Mouse (Mus musculus) left cerebral cortex, adult 2 months (tissue): ENCODE data around the gene H2-DMa. TPM values are rescaled to one million over a fixed set of nuclear protein-coding genes. Genes with fewer than 3 reads are reported as not detected.

Experiments
- DNase-seq, 2 experiments: peaks; one replicate each; pipeline ENCODE4 v3.0.0; 2021 to 2022; ENCODE audit warnings: low spot score in 2 of 2, mixed read lengths in 1 of 2; ENCODE audit errors: extremely low spot score in 1 of 2
- H3K27ac ChIP-seq: fragments of 200-600 bp; 2 replicates; pipeline ENCODE4 v1.8.1; 2022
- H3K4me3 ChIP-seq: fragments of 200-600 bp; 2 replicates; pipeline ENCODE4 v1.8.1; 2022
- CTCF ChIP-seq: fragments of 200-600 bp; IDR thresholded peaks from 2 replicates; pipeline ENCODE4 v1.8.1; 2022; ENCODE audit warnings: antibody characterized with exemption, mild to moderate bottlenecking, moderate library complexity
- intact Hi-C: fragments of 180-260 bp; cut with DNase I; formaldehyde crosslinking; loops from one replicate; pipeline ENCODE4 v1.15.1; 2025
- total RNA-seq, 2 experiments: library from RNA; stranded (reverse); gene quantifications; 2 replicates each; pipeline ENCODE4 v1.2.3; 2021

H2-DMa gene
- total RNA-seq, 2 experiments from 2014 or later: 23.3 to 28.2 TPM

DNA sequence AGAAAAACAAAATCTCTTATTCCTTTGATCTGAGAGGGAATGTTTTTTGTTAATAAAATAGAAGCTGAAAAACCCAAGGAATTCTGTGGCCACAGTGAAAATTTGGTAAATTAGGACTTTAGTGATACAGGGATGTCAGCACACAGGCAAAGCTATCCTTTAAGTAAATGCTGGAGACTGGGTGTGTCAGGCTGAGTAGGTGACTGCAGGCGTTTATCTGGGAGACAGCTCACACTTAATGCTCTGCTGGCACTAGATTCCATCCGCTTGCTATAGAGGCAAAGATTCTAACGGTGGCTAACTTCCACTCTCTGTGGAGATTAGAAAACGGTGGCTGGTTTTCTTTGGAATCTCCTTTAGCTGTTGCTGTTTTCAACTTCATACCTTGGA, 51.1 kb downstream of the H2-DMa start:
- TF ChIP-seq CTCF: no peak
- DNase-seq: no peak
- intact Hi-C loops: loop anchor here (1.0 to 2.0 kb wide), 5 partner anchors 34 to 240 kb away; no protein-coding TSS in a partner anchor

DNA sequence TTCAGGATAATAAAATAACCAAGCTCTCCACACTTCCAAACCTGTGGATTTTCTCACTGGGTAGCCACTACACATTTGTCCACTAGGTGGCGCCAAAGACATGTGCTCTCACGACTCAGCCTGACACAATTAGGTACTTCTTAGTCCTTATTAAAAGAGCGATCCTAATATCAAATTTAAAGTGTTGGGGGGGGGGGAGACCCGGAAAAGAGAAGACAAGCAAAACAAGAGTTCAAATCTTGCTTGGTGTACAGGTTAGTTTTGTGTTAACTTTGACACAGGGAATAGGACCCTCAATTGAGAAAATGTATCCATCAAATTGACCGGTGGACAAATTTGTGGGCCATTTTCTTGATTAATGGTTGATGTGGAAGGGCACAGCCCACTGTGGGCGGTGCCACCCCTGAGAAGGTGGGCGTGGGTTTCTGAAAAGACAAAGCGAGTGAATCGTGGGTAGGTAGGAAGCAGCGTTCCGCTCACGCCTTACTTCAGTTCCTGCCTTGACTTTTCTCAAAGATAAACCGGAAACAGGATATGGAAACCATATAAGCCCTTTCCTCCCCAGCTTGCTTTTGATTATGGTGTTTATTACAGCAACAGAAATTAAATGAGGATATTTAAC, 51.6 kb downstream of the H2-DMa start:
- intact Hi-C loops: loop anchor here (1.0 to 2.0 kb wide), 5 partner anchors 33 to 240 kb away; no protein-coding TSS in a partner anchor
- peak; percentile 73 to 80 for DNase-seq
- Histone ChIP-seq H3K27ac (no peak overlapping the region), H3K4me3 (no peak overlapping the region)
- peak; percentile 91 for TF ChIP-seq CTCF

More for the DNA sequence above, 51.1 kb downstream of the H2-DMa start:
- Histone ChIP-seq H3K4me3 (no peak overlapping the region), H3K27ac (no peak overlapping the region)

DNA sequence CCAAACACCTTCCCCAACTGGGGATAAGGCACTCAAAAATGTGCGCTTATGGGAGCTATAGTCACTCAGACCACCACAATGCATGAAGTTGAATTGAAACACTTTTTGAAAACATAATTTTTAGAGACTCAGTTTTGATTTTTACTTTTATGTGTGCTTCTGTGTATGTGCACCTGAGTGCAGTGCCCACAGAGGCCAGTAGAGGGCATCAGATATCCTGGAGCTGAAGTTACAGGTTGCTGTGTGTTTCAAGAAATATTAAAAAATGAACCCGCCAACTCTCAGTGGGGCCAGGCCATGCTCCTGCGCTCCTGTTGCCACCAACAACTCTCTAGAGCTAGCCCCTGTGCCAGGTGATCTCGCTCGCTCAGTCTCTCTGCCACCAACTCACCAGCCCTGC, 53.2 kb downstream of the H2-DMa start:
- peak; percentile 17 for TF ChIP-seq CTCF
- intact Hi-C loops: no loop called here
- no peak overlapping the region for H3K27ac ChIP-seq
- H3K4me3 ChIP-seq: no peak overlapping the region
- DNase-seq: no peak

DNA sequence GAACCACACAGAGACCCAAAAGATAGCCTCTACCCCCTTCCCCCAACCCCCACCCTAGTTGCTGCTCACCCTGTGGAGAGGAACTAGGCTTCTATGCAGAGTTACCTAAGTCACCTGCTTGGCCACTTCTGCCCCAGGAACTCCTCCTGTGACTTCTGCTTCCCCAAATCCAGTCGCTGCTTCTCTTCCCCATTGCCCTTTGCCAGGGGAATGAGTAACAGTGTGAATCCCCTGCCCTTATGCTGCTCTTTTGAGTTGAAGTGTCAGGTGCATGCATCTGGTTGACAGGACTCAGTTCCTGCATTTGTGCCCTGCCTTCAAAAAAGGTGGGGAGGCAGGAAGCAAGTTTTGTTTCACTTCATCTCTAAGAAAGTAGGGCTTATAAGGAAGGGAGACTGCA, 54.7 kb downstream of the H2-DMa start:
- DNase-seq: no peak
- H3K27ac ChIP-seq: no peak overlapping the region
- H3K4me3 ChIP-seq: no peak overlapping the region
- TF ChIP-seq CTCF: no peak
- intact Hi-C loops: no loop called here

DNA sequence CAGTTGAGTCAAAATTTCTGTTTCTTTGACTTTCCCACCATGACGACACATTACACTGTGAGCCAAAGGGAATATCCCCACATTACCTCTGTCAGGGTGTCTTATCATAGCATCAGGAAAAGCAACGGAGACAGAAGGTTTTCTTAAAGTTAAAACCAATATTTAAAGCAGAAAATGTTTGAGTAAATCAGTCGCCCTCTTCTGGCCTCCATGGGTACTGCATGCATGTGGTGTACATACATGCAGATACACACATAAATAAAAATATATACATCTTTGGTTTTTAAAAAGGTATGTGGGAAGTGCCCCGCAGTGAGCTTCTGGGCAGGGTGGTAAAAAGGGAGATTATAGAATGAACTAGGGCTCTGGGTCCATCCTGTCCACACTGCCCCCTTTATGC, 57.8 kb downstream of the H2-DMa start:
- intact Hi-C loops: no loop called here
- TF ChIP-seq CTCF: peak; percentile 29
- DNase-seq: no peak
- Histone ChIP-seq H3K27ac (no peak overlapping the region), H3K4me3 (no peak overlapping the region)

DNA sequence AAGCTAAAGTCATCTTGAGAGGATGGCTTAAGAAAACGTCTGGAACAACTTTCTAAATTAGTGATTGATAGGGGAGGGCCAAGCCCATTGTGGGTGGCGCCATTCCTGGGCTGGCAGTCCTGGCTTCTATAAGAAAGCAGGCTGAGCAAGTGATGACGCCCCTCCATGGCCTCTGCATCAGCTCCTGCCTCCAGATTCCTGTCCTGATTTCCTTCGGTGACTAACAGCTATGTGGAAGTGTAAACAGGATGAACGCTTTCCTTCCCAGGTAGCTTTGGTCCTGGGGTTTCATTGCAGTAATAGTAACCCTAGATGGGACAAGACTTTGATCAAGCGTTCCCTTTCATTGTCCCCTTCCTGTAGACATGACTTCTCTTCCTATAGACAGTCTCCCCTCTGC, 59.7 kb downstream of the H2-DMa start:
- Histone ChIP-seq H3K4me3 (no peak overlapping the region), H3K27ac (no peak overlapping the region)
- intact Hi-C loops: no loop called here
- TF ChIP-seq CTCF: no peak
- no peak for DNase-seq

DNA sequence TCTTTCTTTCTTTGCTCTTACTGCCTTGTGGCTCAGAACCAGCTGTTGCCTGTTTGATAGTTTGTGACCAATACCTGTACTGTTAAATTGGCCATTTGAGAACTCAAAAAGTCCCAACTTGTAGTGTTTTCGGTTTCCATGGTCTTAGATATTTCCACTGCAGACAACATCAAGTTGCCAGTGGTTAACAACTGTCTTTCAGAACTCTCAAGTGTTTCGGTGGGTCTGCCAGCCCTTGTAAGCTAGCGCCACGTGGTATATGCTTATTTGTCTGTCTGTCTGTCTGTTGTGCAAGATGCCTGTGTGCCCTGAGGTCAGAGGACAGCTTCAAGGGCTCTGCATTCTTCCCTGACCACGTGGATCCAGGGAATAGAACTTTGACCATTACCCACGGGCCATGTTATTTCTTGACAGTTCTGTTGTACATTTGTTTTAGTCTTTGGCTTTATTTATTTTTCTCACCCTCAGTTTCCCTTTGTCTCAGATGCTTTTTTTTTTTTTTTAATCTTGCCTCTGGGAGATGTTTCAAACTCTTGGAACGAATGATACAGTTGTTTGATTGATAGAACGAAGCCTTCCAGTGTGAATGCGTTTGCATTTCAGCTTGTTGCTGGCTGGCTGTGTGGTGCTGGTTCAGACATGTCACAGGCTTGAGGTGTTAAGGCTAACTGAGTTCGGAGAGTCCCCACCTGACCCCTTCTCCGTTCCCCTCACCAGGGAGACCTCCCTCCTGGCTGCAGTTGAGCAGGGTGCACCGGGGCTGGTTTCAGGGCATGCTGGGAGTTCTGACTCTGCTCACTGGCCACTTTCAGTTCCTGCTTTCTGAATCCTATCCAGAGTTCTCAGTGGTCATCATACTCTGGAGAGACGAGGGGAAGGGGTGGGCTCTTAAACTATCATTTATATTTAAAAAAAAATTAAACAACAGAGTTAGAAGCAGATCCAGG, 60.8 kb downstream of the H2-DMa start:
- intact Hi-C loops: no loop called here
- no peak overlapping the region for H3K27ac ChIP-seq
- H3K4me3 ChIP-seq: no peak overlapping the region
- no peak for TF ChIP-seq CTCF
- DNase-seq: no peak

DNA sequence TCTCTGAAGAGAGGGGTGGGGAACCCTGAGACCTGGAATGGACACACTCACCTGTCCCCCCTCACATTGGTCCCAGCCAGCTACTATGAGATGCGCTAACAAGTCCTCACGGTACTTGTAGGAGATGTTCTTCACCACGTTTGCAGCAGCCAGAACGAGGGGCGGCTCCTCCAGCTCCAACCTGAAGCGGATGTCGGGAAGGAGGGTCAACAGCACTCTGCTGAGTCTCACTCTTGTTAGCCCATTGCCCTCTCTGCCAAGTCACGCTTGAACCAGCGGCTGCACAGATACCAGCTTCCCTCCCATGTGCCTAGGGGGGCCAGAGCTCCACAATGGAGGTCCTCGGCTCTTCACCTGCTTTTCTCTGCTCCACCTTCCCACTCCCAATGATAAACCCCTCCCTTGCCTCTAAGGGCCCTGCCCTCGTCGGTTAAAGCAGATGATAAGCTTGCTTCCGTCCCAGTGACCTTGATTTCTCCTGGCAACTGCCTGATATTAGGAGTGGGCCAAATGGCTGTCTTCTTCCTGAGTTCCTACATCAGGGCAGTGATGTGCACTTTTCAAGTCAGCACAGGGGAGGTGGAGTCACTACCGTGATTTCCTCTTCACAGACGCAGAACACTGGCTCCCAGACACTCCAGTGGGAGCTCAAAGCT, 64.4 kb downstream of the H2-DMa start:
- Histone ChIP-seq H3K27ac (no peak overlapping the region), H3K4me3 (no peak overlapping the region)
- no peak for DNase-seq
- TF ChIP-seq CTCF: no peak
- intact Hi-C loops: no loop called here

DNA sequence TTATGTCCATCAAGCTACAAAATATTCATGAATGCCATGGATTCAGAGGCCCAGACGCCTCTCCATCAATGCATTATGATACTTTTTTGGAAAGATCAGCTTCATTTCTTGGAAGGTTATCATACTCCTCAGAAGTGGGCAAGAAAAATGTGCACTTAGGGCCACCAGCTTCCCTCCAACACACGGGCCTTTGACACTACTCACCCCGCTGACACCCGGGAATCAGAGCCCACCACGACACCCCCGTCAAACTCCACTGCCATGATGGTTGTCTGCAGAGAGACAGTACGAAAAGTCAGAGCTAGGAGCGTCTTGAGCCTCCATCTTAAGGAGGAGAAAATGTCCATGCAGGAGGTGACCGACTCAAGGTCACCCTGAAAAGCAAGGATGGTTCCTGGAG, 66.2 kb downstream of the H2-DMa start:
- no peak for TF ChIP-seq CTCF
- no peak for DNase-seq
- Histone ChIP-seq H3K27ac (no peak overlapping the region), H3K4me3 (no peak overlapping the region)
- intact Hi-C loops: no loop called here

DNA sequence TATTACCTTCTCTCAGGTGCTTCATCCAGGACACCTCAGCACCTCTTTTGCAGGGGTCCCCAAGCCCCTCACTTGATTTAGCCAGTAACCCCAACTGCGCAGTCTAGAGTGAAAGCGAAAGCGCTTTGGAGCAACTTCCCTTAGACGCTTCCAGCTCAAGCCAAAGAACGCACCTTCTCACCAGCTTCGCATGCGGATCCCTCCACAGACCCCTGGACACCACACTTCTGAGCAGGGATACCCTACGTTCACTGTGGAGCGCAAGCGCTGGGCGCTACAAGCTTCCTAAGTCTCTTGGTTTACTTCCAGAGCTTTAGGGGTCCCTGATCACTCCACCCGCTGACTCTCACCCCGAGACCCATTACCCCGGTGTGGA, 67.5 kb downstream of the H2-DMa start:
- no peak for DNase-seq
- Histone ChIP-seq H3K4me3 (peak overlapping the region; percentile 68), H3K27ac (peak overlapping the region; percentile 42)
- no peak for TF ChIP-seq CTCF
- intact Hi-C loops: no loop called here

DNA sequence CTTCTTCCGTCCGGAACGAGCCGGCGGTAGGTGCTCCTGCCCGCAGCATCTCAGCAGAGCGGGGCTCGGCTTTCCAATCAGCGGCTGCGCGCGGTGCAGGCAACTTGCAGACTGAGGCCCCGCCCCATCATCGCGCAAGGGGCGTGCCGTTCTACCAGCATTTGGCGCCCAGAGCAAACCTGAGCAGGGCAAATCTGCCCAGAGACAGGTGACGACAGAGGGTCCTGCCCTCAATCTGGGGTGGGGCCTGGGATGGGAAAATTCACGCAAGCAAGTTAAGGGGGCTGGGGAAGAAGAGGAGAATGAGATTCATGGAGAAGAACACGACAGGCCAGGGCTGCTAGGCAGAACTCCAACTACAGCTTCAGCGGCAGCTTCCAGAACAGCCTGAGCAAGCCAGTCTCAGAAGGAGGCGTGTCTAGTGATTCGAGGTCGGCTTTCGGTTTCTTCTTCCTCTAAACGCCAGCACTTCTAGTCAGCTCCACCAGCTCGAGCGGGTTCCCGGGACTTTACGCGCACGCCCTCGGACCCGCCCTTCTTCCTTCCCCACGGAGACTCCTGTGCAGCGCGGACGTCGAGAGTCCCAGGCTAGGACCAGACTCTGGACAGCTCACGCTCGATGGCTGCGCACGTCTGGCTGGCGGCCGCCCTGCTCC, 68.0 kb downstream of the H2-DMa start, which contains the start of the genes Tap1 and Psmb9:
Gene Tap1 (plus strand): TSS at position 293 of the 656 bp plus-strand sequence.
Gene Psmb9 (minus strand): TSS at position 504 of the 656 bp plus-strand sequence.
- intact Hi-C loops: no loop called here
- H3K4me3 ChIP-seq: peak within 1 kb of the TSS; percentile 68
- peak; percentile 95 for DNase-seq
- TF ChIP-seq CTCF: no peak
- H3K27ac ChIP-seq: peak within 1 kb of the TSS; percentile 42
